Mouse (Mus musculus): ENCODE results near the gene Coro1c.

GRCm38 (mm10) chr5:113852463-113852862 is 56.1 kb downstream of the Coro1c start:
- TF ChIP-seq GATA1 (IDR thresholded peaks at IDR 0.05; ENCODE audit: borderline replicate concordance, low read length) (no peak), FLI1 (IDR thresholded peaks at IDR 0.05; ENCODE audit: low read length) (no peak)

Measured in megakaryocyte, embryonic 14.5 days (primary cell).